Mouse (Mus musculus): ENCODE data around the gene Tirap. TPM values are rescaled to one million over a fixed set of nuclear protein-coding genes. Genes with fewer than 3 reads are reported as not detected.

Tirap gene
- total RNA-seq, 2 experiments from 2014 or later: 1.1 to 2.1 TPM

GRCm38 (mm10) chr9:35186430-35186829 is 13.7 kb downstream of the Tirap start:
- Histone ChIP-seq H3K27ac (no peak overlapping the region), H3K4me3 (no peak overlapping the region)
- no peak for TF ChIP-seq CTCF (IDR thresholded peaks at IDR 0.05)
- no peak for DNase-seq (ENCODE audit: extremely low spot score in 1 of 2, low spot score in 2 of 2)
- intact Hi-C loops (cut with DNase I): no loop called here

GRCm38 (mm10) chr9:35183359-35183758 is 16.7 kb downstream of the Tirap start:
- no peak for TF ChIP-seq CTCF (IDR thresholded peaks at IDR 0.05)
- DNase-seq (ENCODE audit: extremely low spot score in 1 of 2, low spot score in 2 of 2): no peak
- no peak overlapping the region for H3K4me3 ChIP-seq
- no peak overlapping the region for H3K27ac ChIP-seq
- intact Hi-C loops (cut with DNase I): no loop called here

GRCm38 (mm10) chr9:35182832-35183231 is 17.3 kb downstream of the Tirap start:
- Histone ChIP-seq H3K27ac (no peak overlapping the region), H3K4me3 (no peak overlapping the region)
- DNase-seq (ENCODE audit: extremely low spot score in 1 of 2, low spot score in 2 of 2): no peak
- no peak for TF ChIP-seq CTCF (IDR thresholded peaks at IDR 0.05)
- intact Hi-C loops (cut with DNase I): no loop called here

GRCm38 (mm10) chr9:35176124-35176659 is 23.9 kb downstream of the Tirap start:
- intact Hi-C loops (cut with DNase I): loop anchor here (2.0 kb wide), 1 partner anchor 35 kb away; the partner anchor contains the start of gene Foxred1
- no peak for TF ChIP-seq CTCF (IDR thresholded peaks at IDR 0.05)
- Histone ChIP-seq H3K27ac (peak overlapping the region; percentile 98), H3K4me3 (peak overlapping the region; percentile 72)
- no peak for DNase-seq (ENCODE audit: extremely low spot score in 1 of 2, low spot score in 2 of 2)

GRCm38 (mm10) chr9:35175251-35176123 is 24.6 kb downstream of the Tirap start, which contains the start of gene Dcps:
Dcps (minus strand) TSS chr9:35176061.
- peak within 1 kb of the TSS; percentile 72 for H3K4me3 ChIP-seq
- peak within 1 kb of the TSS; percentile 98 for H3K27ac ChIP-seq
- DNase-seq (ENCODE audit: extremely low spot score in 1 of 2, low spot score in 2 of 2): peak; percentile 96 to 97
- no peak for TF ChIP-seq CTCF (IDR thresholded peaks at IDR 0.05)
- intact Hi-C loops (cut with DNase I): loop anchor here (2.0 kb wide), 1 partner anchor 35 kb away; the partner anchor contains the start of gene Foxred1

- no peak for DNase-seq (ENCODE audit: extremely low spot score in 1 of 2, low spot score in 2 of 2)
- no peak overlapping the region for H3K4me3 ChIP-seq
- intact Hi-C loops (cut with DNase I): no loop called here
- TF ChIP-seq CTCF (IDR thresholded peaks at IDR 0.05): no peak
- no peak overlapping the region for H3K27ac ChIP-seq
Measured at GRCm38 (mm10) chr9:35173331-35173730, 26.8 kb downstream of the Tirap start.

- no peak for DNase-seq (ENCODE audit: extremely low spot score in 1 of 2, low spot score in 2 of 2)
- no peak overlapping the region for H3K27ac ChIP-seq
- intact Hi-C loops (cut with DNase I): no loop called here
- no peak for TF ChIP-seq CTCF (IDR thresholded peaks at IDR 0.05)
- H3K4me3 ChIP-seq: no peak overlapping the region
Measured at GRCm38 (mm10) chr9:35170071-35170470, 30.0 kb downstream of the Tirap start.

GRCm38 (mm10) chr9:35166798-35167635 is 33.1 kb downstream of the Tirap start:
- H3K4me3 ChIP-seq: no peak overlapping the region
- H3K27ac ChIP-seq: peak overlapping the region; percentile 67
- intact Hi-C loops (cut with DNase I): loop anchor here (2.0 to 10.0 kb wide), 3 partner anchors 134 to 1902 kb away; no protein-coding TSS in a partner anchor
- DNase-seq (ENCODE audit: extremely low spot score in 1 of 2, low spot score in 2 of 2): no peak
- TF ChIP-seq CTCF (IDR thresholded peaks at IDR 0.05): no peak; the same call in 1 of the 2 replicates

GRCm38 (mm10) chr9:35166144-35166797 is 33.8 kb downstream of the Tirap start:
- intact Hi-C loops (cut with DNase I): loop anchor here (2.0 to 10.0 kb wide), 3 partner anchors 133 to 1901 kb away; no protein-coding TSS in a partner anchor
- TF ChIP-seq CTCF (IDR thresholded peaks at IDR 0.05): peak; percentile 66
- Histone ChIP-seq H3K27ac (peak overlapping the region; percentile 67), H3K4me3 (no peak overlapping the region)
- DNase-seq (ENCODE audit: extremely low spot score in 1 of 2, low spot score in 2 of 2): no peak

GRCm38 (mm10) chr9:35164142-35164874 is 35.8 kb downstream of the Tirap start:
- intact Hi-C loops (cut with DNase I): loop anchor here (2.0 to 10.0 kb wide), 3 partner anchors 48 to 1900 kb away; no protein-coding TSS in a partner anchor
- Histone ChIP-seq H3K4me3 (no peak overlapping the region), H3K27ac (no peak overlapping the region)
- DNase-seq (ENCODE audit: extremely low spot score in 1 of 2, low spot score in 2 of 2): no peak
- TF ChIP-seq CTCF (IDR thresholded peaks at IDR 0.05): no peak
